Mouse (Mus musculus) embryonic fibroblast, embryonic 13.5 days (primary cell): ENCODE data around the gene Msx2.

Experiments used
- CTCF ChIP-seq: IDR thresholded peaks from 2 replicates; pipeline ENCODE4 v1.5.1; 2011; ENCODE audit warnings: mild to moderate bottlenecking, control low read depth, low read length, moderate library complexity, borderline replicate concordance; ENCODE audit not compliant: insufficient read depth
- POLR2A ChIP-seq: IDR thresholded peaks from 2 replicates; pipeline ENCODE4 v1.6.1; 2011; ENCODE audit warnings: low read depth, mild to moderate bottlenecking, control low read depth, low read length, moderate library complexity

GRCm38 (mm10) chr13:53473291-53473690 lies 417 bp upstream of the Msx2 start:
- TF ChIP-seq POLR2A (no peak), CTCF (no peak)
